Mouse (Mus musculus): ENCODE measurements at regions not wholly inside any gene's neighbourhood (a gene's known extent, or its start where the extent isn't known, plus 50 kb on each side); places are given as distances from the start of the nearest gene placed in this dataset.

- DNase-seq (ENCODE audit: low read depth, low spot score): no peak
Measured at GRCm38 (mm10) chr6:16064691-16065090, 344.2 kb downstream of the Mdfic start.

- DNase-seq (ENCODE audit: low read depth, low spot score): no peak
Measured at GRCm38 (mm10) chr6:16065121-16065520, 344.7 kb downstream of the Mdfic start.

- DNase-seq (ENCODE audit: low read depth, low spot score): no peak
Measured at GRCm38 (mm10) chr6:16076266-16076665, 355.8 kb downstream of the Mdfic start.

- DNase-seq (ENCODE audit: low read depth, low spot score): no peak
Measured at GRCm38 (mm10) chr6:16077195-16077810, 356.8 kb downstream of the Mdfic start.

GRCm38 (mm10) chr6:16077917-16078316, 357.5 kb downstream of the Mdfic start:
- no peak for DNase-seq (ENCODE audit: low read depth, low spot score)

GRCm38 (mm10) chr6:16086952-16087537, 366.6 kb downstream of the Mdfic start:
- DNase-seq (ENCODE audit: low read depth, low spot score): no peak

- no peak for DNase-seq (ENCODE audit: low read depth, low spot score)
Measured at GRCm38 (mm10) chr6:16098761-16099160, 378.3 kb downstream of the Mdfic start.

- no peak for DNase-seq (ENCODE audit: low read depth, low spot score)
Measured at GRCm38 (mm10) chr6:16141009-16141408, 420.5 kb downstream of the Mdfic start.

- no peak for DNase-seq (ENCODE audit: low read depth, low spot score)
Measured at GRCm38 (mm10) chr6:16144538-16144937, 424.1 kb downstream of the Mdfic start.

GRCm38 (mm10) chr6:16150535-16150934, 430.1 kb downstream of the Mdfic start:
- peak; percentile 4 for DNase-seq (ENCODE audit: low read depth, low spot score)

- no peak for DNase-seq (ENCODE audit: low read depth, low spot score)
Measured at GRCm38 (mm10) chr6:16151478-16151877, 431.0 kb downstream of the Mdfic start.

- no peak for DNase-seq (ENCODE audit: low read depth, low spot score)
Measured at GRCm38 (mm10) chr6:16152691-16153090, 432.2 kb downstream of the Mdfic start.

- DNase-seq (ENCODE audit: low read depth, low spot score): no peak
Measured at GRCm38 (mm10) chr6:16165012-16165411, 444.6 kb downstream of the Mdfic start.

- DNase-seq (ENCODE audit: low read depth, low spot score): no peak
Measured at GRCm38 (mm10) chr6:16171871-16172270, 451.4 kb downstream of the Mdfic start.

GRCm38 (mm10) chr6:16177313-16177712, 456.9 kb downstream of the Mdfic start:
- no peak for DNase-seq (ENCODE audit: low read depth, low spot score)

- DNase-seq (ENCODE audit: low read depth, low spot score): no peak
Measured at GRCm38 (mm10) chr6:16187983-16188550, 467.6 kb downstream of the Mdfic start.

GRCm38 (mm10) chr6:16212975-16213374, 492.5 kb downstream of the Mdfic start:
- DNase-seq (ENCODE audit: low read depth, low spot score): no peak

- no peak for DNase-seq (ENCODE audit: low read depth, low spot score)
Measured at GRCm38 (mm10) chr6:16213635-16214034, 493.2 kb downstream of the Mdfic start.

GRCm38 (mm10) chr6:16221002-16221627, 500.7 kb downstream of the Mdfic start:
- peak; percentile 38 for DNase-seq (ENCODE audit: low read depth, low spot score)

All from ZHBTc4 (cell line).